Mouse (Mus musculus): ENCODE results near the gene Eif2b3. TPM values are rescaled to one million over a fixed set of nuclear protein-coding genes. Genes with fewer than 3 reads are reported as not detected.

The Eif2b3 gene
- total and polyA plus RNA-seq, 2 experiments from 2014 or later = 20.7 to 57.5 TPM

- no peak overlapping the region for H3K4me3 ChIP-seq (ENCODE audit: low read depth, low read length)
- 10% methylated on average over 4 of the region's 4 CpGs for WGBS
- H3K36me3 ChIP-seq (ENCODE audit: insufficient read depth, low read length) = peaks cover 28% of the 10 kb centered on the region
- DNase-seq (ENCODE audit: low spot score) (no peak), ATAC-seq (ENCODE audit: low FRiP score) (no peak)
- H3K4me1 ChIP-seq (ENCODE audit: insufficient read depth, low read length) = no peaks in the 10 kb centered on the region
- no peaks in the 10 kb centered on the region for H3K9me3 ChIP-seq (ENCODE audit: low read length)
- H3K27me3 ChIP-seq (ENCODE audit: insufficient read depth, low read length) = no peaks in the 10 kb centered on the region
- no peak overlapping the region for H3K4me2 ChIP-seq (ENCODE audit: low read depth, low read length, poor library complexity, severe bottlenecking)
- H3K9ac ChIP-seq (replicated peaks; ENCODE audit: low read length, poor library complexity, severe bottlenecking) = no peak overlapping the region
- no peak for TF ChIP-seq CTCF (IDR thresholded peaks at IDR 0.05)
- H3K27ac ChIP-seq (ENCODE audit: low read depth, low read length) = no peak overlapping the region
These were observed 43.6 kb downstream of the Eif2b3 start for GRCm38 (mm10) chr4:117062700-117063390.

- H3K4me3 ChIP-seq (ENCODE audit: low read depth, low read length) = no peak overlapping the region
- no peaks in the 10 kb centered on the region for H3K27me3 ChIP-seq (ENCODE audit: insufficient read depth, low read length)
- H3K4me1 ChIP-seq (ENCODE audit: insufficient read depth, low read length) = no peaks in the 10 kb centered on the region
- H3K9me3 ChIP-seq (ENCODE audit: low read length) = no peaks in the 10 kb centered on the region
- ATAC-seq (ENCODE audit: low FRiP score) (no peak), DNase-seq (ENCODE audit: low spot score) (no peak)
- H3K4me2 ChIP-seq (ENCODE audit: low read depth, low read length, poor library complexity, severe bottlenecking) = no peak overlapping the region
- TF ChIP-seq CTCF (IDR thresholded peaks at IDR 0.05) = no peak
- no peak overlapping the region for H3K27ac ChIP-seq (ENCODE audit: low read depth, low read length)
- H3K36me3 ChIP-seq (ENCODE audit: insufficient read depth, low read length) = peaks cover 52% of the 10 kb centered on the region
- no peak overlapping the region for H3K9ac ChIP-seq (replicated peaks; ENCODE audit: low read length, poor library complexity, severe bottlenecking)
- WGBS = 95% methylated on average over 7 of the region's 7 CpGs
These were observed 48.8 kb downstream of the Eif2b3 start for GRCm38 (mm10) chr4:117068035-117068434.

- Histone ChIP-seq H3K4me3 (ENCODE audit: low read depth, low read length) (no peak overlapping the region), H3K36me3 (ENCODE audit: insufficient read depth, low read length) (peaks cover 54% of the 10 kb centered on the region), H3K27me3 (ENCODE audit: insufficient read depth, low read length) (no peaks in the 10 kb centered on the region), H3K9ac (replicated peaks; ENCODE audit: low read length, poor library complexity, severe bottlenecking) (no peak overlapping the region), H3K4me2 (ENCODE audit: low read depth, low read length, poor library complexity, severe bottlenecking) (no peak overlapping the region), H3K4me1 (ENCODE audit: insufficient read depth, low read length) (no peaks in the 10 kb centered on the region), H3K9me3 (ENCODE audit: low read length) (no peaks in the 10 kb centered on the region), H3K27ac (ENCODE audit: low read depth, low read length) (no peak overlapping the region)
- WGBS = 95% methylated on average over 1 of the region's 1 CpGs
- ATAC-seq (ENCODE audit: low FRiP score) (no peak), DNase-seq (ENCODE audit: low spot score) (no peak)
- TF ChIP-seq CTCF (IDR thresholded peaks at IDR 0.05) = no peak
These were observed 50.4 kb downstream of the Eif2b3 start for GRCm38 (mm10) chr4:117069647-117070046.

- DNase-seq (ENCODE audit: low spot score) = no peak
- Histone ChIP-seq H3K9me3 (ENCODE audit: low read length) (no peaks in the 10 kb centered on the region), H3K4me1 (ENCODE audit: insufficient read depth, low read length) (no peaks in the 10 kb centered on the region), H3K4me3 (ENCODE audit: low read depth, low read length) (no peak overlapping the region), H3K9ac (replicated peaks; ENCODE audit: low read length, poor library complexity, severe bottlenecking) (no peak overlapping the region), H3K27me3 (ENCODE audit: insufficient read depth, low read length) (no peaks in the 10 kb centered on the region), H3K36me3 (ENCODE audit: insufficient read depth, low read length) (peaks cover 49% of the 10 kb centered on the region), H3K4me2 (ENCODE audit: low read depth, low read length, poor library complexity, severe bottlenecking) (no peak overlapping the region), H3K27ac (ENCODE audit: low read depth, low read length) (no peak overlapping the region)
- no peak for ATAC-seq (ENCODE audit: low FRiP score)
- 94% methylated on average over 4 of the region's 4 CpGs for WGBS
- no peak for TF ChIP-seq CTCF (IDR thresholded peaks at IDR 0.05)
These were observed 51.4 kb downstream of the Eif2b3 start for GRCm38 (mm10) chr4:117070624-117071023.

- Histone ChIP-seq H3K4me1 (ENCODE audit: insufficient read depth, low read length) (no peaks in the 10 kb centered on the region), H3K4me3 (ENCODE audit: low read depth, low read length) (no peak overlapping the region), H3K4me2 (ENCODE audit: low read depth, low read length, poor library complexity, severe bottlenecking) (no peak overlapping the region), H3K9ac (replicated peaks; ENCODE audit: low read length, poor library complexity, severe bottlenecking) (no peak overlapping the region), H3K36me3 (ENCODE audit: insufficient read depth, low read length) (peaks cover 45% of the 10 kb centered on the region), H3K9me3 (ENCODE audit: low read length) (no peaks in the 10 kb centered on the region), H3K27ac (ENCODE audit: low read depth, low read length) (no peak overlapping the region), H3K27me3 (ENCODE audit: insufficient read depth, low read length) (no peaks in the 10 kb centered on the region)
- ATAC-seq (ENCODE audit: low FRiP score) = no peak
- 94% methylated on average over 5 of the region's 5 CpGs for WGBS
- TF ChIP-seq CTCF (IDR thresholded peaks at IDR 0.05) = no peak
- DNase-seq (ENCODE audit: low spot score) = no peak
These were observed 52.0 kb downstream of the Eif2b3 start for GRCm38 (mm10) chr4:117071183-117071582.

GRCm38 (mm10) chr4:117087948-117088640 lies 68.9 kb downstream of the Eif2b3 start:
- WGBS = 78% methylated on average over 7 of the region's 7 CpGs
- H3K4me1 ChIP-seq (ENCODE audit: insufficient read depth, low read length) = no peaks in the 10 kb centered on the region
- no peak overlapping the region for H3K4me2 ChIP-seq (ENCODE audit: low read depth, low read length, poor library complexity, severe bottlenecking)
- no peaks in the 10 kb centered on the region for H3K27me3 ChIP-seq (ENCODE audit: insufficient read depth, low read length)
- no peak for ATAC-seq (ENCODE audit: low FRiP score)
- no peak overlapping the region for H3K27ac ChIP-seq (ENCODE audit: low read depth, low read length)
- no peak for TF ChIP-seq CTCF (IDR thresholded peaks at IDR 0.05)
- no peak overlapping the region for H3K9ac ChIP-seq (replicated peaks; ENCODE audit: low read length, poor library complexity, severe bottlenecking)
- DNase-seq (ENCODE audit: low spot score) = no peak
- peaks cover 11% of the 10 kb centered on the region for H3K36me3 ChIP-seq (ENCODE audit: insufficient read depth, low read length)
- no peaks in the 10 kb centered on the region for H3K9me3 ChIP-seq (ENCODE audit: low read length)
- no peak overlapping the region for H3K4me3 ChIP-seq (ENCODE audit: low read depth, low read length)
